In genomic region chr1:135835716-135836483, GRCm38 (mm10) we compare ENCODE assay signal across 12 mouse cellular contexts. TPM values are rescaled to one million over a fixed set of nuclear protein-coding genes. Genes with fewer than 3 reads are reported as not detected.
DNase-seq lines count a peak whose midpoint lies in the region; ATAC-seq and TF ChIP-seq lines count a peak whose summit lies in the region.
"Had no signal": no experiment of that assay in that cellular context is flagged by ENCODE, and none has a peak within 500 bp of the region (broad histone marks: within the 10 kb centered on the region; RNA-seq: fewer than 3 reads in every experiment).

TSS of gene Tnnt2 (plus strand) at chr1:135836354.

- no peak within 1 kb of the TSS for H3K9ac ChIP-seq in kidney, embryonic 15.5 days
- H3K9ac ChIP-seq in embryonic facial prominence, embryonic 14.5 days (ENCODE audit: low read depth, low read length), result no peak within 1 kb of the TSS
- H3K9ac ChIP-seq in intestine, embryonic 14.5 days (ENCODE audit: low read length), result no peak within 1 kb of the TSS
- H3K9ac ChIP-seq: liver, embryonic 13.5 days had no signal

- H3K79me3 ChIP-seq in C2C12 (ENCODE audit: low read depth), result no peaks in the 10 kb centered on the region

- WGBS in kidney, embryonic 15.5 days, result 43% methylated on average over 9 of the region's 9 CpGs
- 27% methylated on average over 9 of the region's 9 CpGs for WGBS in embryonic facial prominence, embryonic 14.5 days
- 27% methylated on average over 9 of the region's 9 CpGs for WGBS in intestine, embryonic 14.5 days
- WGBS in cerebellum, adult 2 months, result 48% methylated on average over 9 of the region's 9 CpGs

- H3K4me3 ChIP-seq in kidney, embryonic 15.5 days (replicated peaks), result no peak within 1 kb of the TSS
- H3K4me3 ChIP-seq in C2C12 (ENCODE audit: insufficient read depth, poor library complexity, severe bottlenecking), result no peak within 1 kb of the TSS
- H3K4me3 ChIP-seq in embryonic facial prominence, embryonic 14.5 days (ENCODE audit: low read depth, low read length), result 0 out of 2 replicates have a peak within 1 kb of the TSS, but pooled peaks have one; percentile 3
- no peak within 1 kb of the TSS for H3K4me3 ChIP-seq in intestine, embryonic 14.5 days (ENCODE audit: low read depth, low read length)
- no peak within 1 kb of the TSS for H3K4me3 ChIP-seq in cerebellum, adult 2 months (replicated peaks; ENCODE audit: insufficient read depth, low read depth, low read length)
- H3K4me3 ChIP-seq: liver, embryonic 13.5 days had no signal

- H3K9me3 ChIP-seq in kidney, embryonic 15.5 days (replicated peaks), result no peaks in the 10 kb centered on the region
- H3K9me3 ChIP-seq in embryonic facial prominence, embryonic 14.5 days (ENCODE audit: control insufficient read depth, low read length), result no peaks in the 10 kb centered on the region
- no peaks in the 10 kb centered on the region for H3K9me3 ChIP-seq in intestine, embryonic 14.5 days (ENCODE audit: control insufficient read depth, low read length)
- H3K9me3 ChIP-seq: liver, embryonic 13.5 days had no signal

- TF ChIP-seq CTCF in C2C12 (IDR thresholded peaks at IDR 0.05; ENCODE audit: control insufficient read depth, insufficient read depth, insufficient read length), result no peak
- no peak for TF ChIP-seq CTCF in cerebellum, adult 2 months (IDR thresholded peaks at IDR 0.05; ENCODE audit: borderline replicate concordance, insufficient read depth, low read depth, low read length)

- no peak; the same call in 1 of the 2 replicates for ATAC-seq in kidney, embryonic 15.5 days (replicated peaks; ENCODE audit: low FRiP score)
- peak; percentile 77 for ATAC-seq in embryonic facial prominence, embryonic 14.5 days (ENCODE audit: low read depth)
- ATAC-seq in intestine, embryonic 14.5 days (replicated peaks; ENCODE audit: low FRiP score, low TSS enrichment, low read depth), result no peak
- ATAC-seq in erythroblast, adult 5-6 weeks (replicated peaks; ENCODE audit: low FRiP score, poor library complexity, severe bottlenecking), result no peak
- ATAC-seq: hindbrain, embryonic 16.5 days had no signal

- no peak for TF ChIP-seq POLR2A in cerebellum, adult 2 months (IDR thresholded peaks at IDR 0.05; ENCODE audit: borderline replicate concordance, insufficient read depth, low read length)

- H3K36me3 ChIP-seq in kidney, embryonic 15.5 days, result 0 out of 2 replicates have a peak, but pooled peaks cover 6% of the 10 kb centered on the region
- peaks cover 5% of the 10 kb centered on the region for H3K36me3 ChIP-seq in C2C12 (ENCODE audit: control insufficient read depth, insufficient read depth)
- H3K36me3 ChIP-seq in embryonic facial prominence, embryonic 14.5 days (ENCODE audit: control insufficient read depth, insufficient read depth, low read length), result no peaks in the 10 kb centered on the region
- H3K36me3 ChIP-seq in intestine, embryonic 14.5 days (ENCODE audit: control insufficient read depth, insufficient read depth, low read length), result no peaks in the 10 kb centered on the region
- H3K36me3 ChIP-seq: liver, embryonic 13.5 days had no signal

- no peaks in the 10 kb centered on the region for H3K79me2 ChIP-seq in C2C12 (ENCODE audit: control insufficient read depth, insufficient read depth)

- H3K27me3 ChIP-seq in kidney, embryonic 15.5 days, result no peaks in the 10 kb centered on the region
- no peaks in the 10 kb centered on the region for H3K27me3 ChIP-seq in C2C12 (ENCODE audit: control insufficient read depth, insufficient read depth, insufficient read length)
- H3K27me3 ChIP-seq in embryonic facial prominence, embryonic 14.5 days (replicated peaks; ENCODE audit: control insufficient read depth, insufficient read depth, low read length), result no peaks in the 10 kb centered on the region
- H3K27me3 ChIP-seq in intestine, embryonic 14.5 days (replicated peaks; ENCODE audit: control insufficient read depth, insufficient read depth, low read length), result no peaks in the 10 kb centered on the region
- no peaks in the 10 kb centered on the region for H3K27me3 ChIP-seq in cerebellum, adult 2 months (ENCODE audit: control insufficient read depth, insufficient read depth, low read length)

- no peak within 1 kb of the TSS for H3K4me2 ChIP-seq in kidney, embryonic 15.5 days
- H3K4me2 ChIP-seq in embryonic facial prominence, embryonic 14.5 days (ENCODE audit: low read depth, low read length), result peak within 1 kb of the TSS; percentile 10; the same call in 1 of the 2 replicates
- no peak within 1 kb of the TSS for H3K4me2 ChIP-seq in intestine, embryonic 14.5 days (ENCODE audit: low read length)
- H3K4me2 ChIP-seq: liver, embryonic 13.5 days had no signal

- 0 out of 2 replicates have a peak, but pooled peaks cover 16% of the 10 kb centered on the region for H3K4me1 ChIP-seq in kidney, embryonic 15.5 days
- peaks cover 9% of the 10 kb centered on the region; the same call in 1 of the 2 replicates for H3K4me1 ChIP-seq in embryonic facial prominence, embryonic 14.5 days (ENCODE audit: control insufficient read depth, insufficient read depth, low read length)
- peaks cover 13% of the 10 kb centered on the region for H3K4me1 ChIP-seq in intestine, embryonic 14.5 days (replicated peaks; ENCODE audit: control insufficient read depth, insufficient read depth, low read length)
- no peaks in the 10 kb centered on the region for H3K4me1 ChIP-seq in cerebellum, adult 2 months (ENCODE audit: control insufficient read depth, insufficient read depth, low read length)
- H3K4me1 ChIP-seq: liver, embryonic 13.5 days had no signal

- no peak for DNase-seq in kidney, adult 18-20 months
- peak; percentile 79 for DNase-seq in embryonic facial prominence, embryonic 14.5 days (ENCODE audit: low spot score)
- no peak for DNase-seq in intestine, embryonic 14.5 days (ENCODE audit: low spot score)
- no peak for DNase-seq in right cerebral cortex, postnatal 4 days
- no peak for DNase-seq in cerebellum, adult 2 months
- DNase-seq: adrenal gland, postnatal 25 days; liver, embryonic 13.5 days had no signal

- no peak within 1 kb of the TSS for H3ac ChIP-seq in C2C12 (ENCODE audit: control insufficient read depth, insufficient read length, low read depth)

- no peak within 1 kb of the TSS for H3K27ac ChIP-seq in kidney, embryonic 15.5 days
- H3K27ac ChIP-seq in embryonic facial prominence, embryonic 14.5 days (replicated peaks; ENCODE audit: low read depth, low read length), result peak within 1 kb of the TSS; percentile 12; the same call in 1 of the 2 replicates
- H3K27ac ChIP-seq in intestine, embryonic 14.5 days (ENCODE audit: low read depth), result peak within 1 kb of the TSS; percentile 23; the same call in 1 of the 2 replicates
- no peak within 1 kb of the TSS for H3K27ac ChIP-seq in cerebellum, adult 2 months (ENCODE audit: insufficient read depth, low read length)
- H3K27ac ChIP-seq: liver, embryonic 13.5 days had no signal

TF ChIP-seq in C2C12, 6 proteins besides CTCF, POLR2A, EP300 and RAD21:
- TF ChIP-seq USF1 (IDR thresholded peaks at IDR 0.05; ENCODE audit: low read depth), result no peak
- no peak for TF ChIP-seq MAX (IDR thresholded peaks at IDR 0.05)
- TF ChIP-seq CEBPB (IDR thresholded peaks at IDR 0.05; ENCODE audit: low read depth), result no peak
- TF ChIP-seq MYOG (IDR thresholded peaks at IDR 0.05; ENCODE audit: control insufficient read depth, extremely low read depth, insufficient read length), result no peak
- TF ChIP-seq FOSL1 (IDR thresholded peaks at IDR 0.05; ENCODE audit: insufficient read depth, low read length, poor library complexity, severe bottlenecking), result no peak
- TF ChIP-seq MYOD1 (IDR thresholded peaks at IDR 0.05; ENCODE audit: control insufficient read depth, insufficient read length, low read depth), result no peak

RNA-seq across cellular contexts. Expression of gene Tnnt2, which starts in this region (rescaled TPM):
- 22.2 and 39.9 TPM in 2 replicates for polyA plus RNA-seq in kidney, embryonic 15.5 days (2015; fragmentation: Nextera tagmentation; extraction: Ambion mirVana)
- polyA plus RNA-seq in C2C12 (2012; fragmentation: generic; extraction: Trizol), result 167 TPM
- 193 and 213 TPM in 2 replicates for polyA plus RNA-seq in embryonic facial prominence, embryonic 14.5 days (2014; fragmentation: Nextera tagmentation; extraction: Ambion mirVana)
- 11.1 and 13.2 TPM in 2 replicates for polyA plus RNA-seq in intestine, embryonic 14.5 days (2014; fragmentation: Nextera tagmentation; extraction: Ambion mirVana)
- total RNA-seq in erythroblast, adult 5-6 weeks (2015; ENCODE audit: low replicate concordance), result not detected in 2 replicates
- not detected in 2 replicates for total RNA-seq in erythroblast, adult 5-6 weeks (2017; ENCODE audit: low replicate concordance)
- polyA plus RNA-seq in cerebellum, adult 2 months (2012; rRNA removed), result 1.4 and 2.8 TPM in 2 replicates
- total RNA-seq: common myeloid progenitor, adult 5-6 weeks had no signal

Comparison
In these comparisons a context has a peak if more than half of its experiments do, and no peak if none do; other contexts are left out.
1. H3K27ac ChIP-seq: peak in embryonic facial prominence, embryonic 14.5 days (single experiment) and intestine, embryonic 14.5 days (single experiment); none in kidney, embryonic 15.5 days (single experiment) and cerebellum, adult 2 months (single experiment).